Mouse (Mus musculus) lung, embryonic 15.5 days (tissue): Measurements from ENCODE around the gene Proser2. TPM values are rescaled to one million over a fixed set of nuclear protein-coding genes. Genes with fewer than 3 reads are reported as not detected.

Experiments
- ATAC-seq: fragments of 200-750 bp; cut with Nextera tagmentation; 2 replicates; pipeline ENCODE4 v1.8.0; 2017; ENCODE audit warnings: moderate number of reproducible peaks, borderline replicate concordance; ENCODE audit not compliant: low FRiP score, low TSS enrichment; ENCODE audit errors: extremely low read depth
- H3K27ac ChIP-seq: fragments of 300-500 bp; sonication (generic); 2 replicates; pipeline ENCODE4 v1.5.1; 2015; ENCODE audit warnings: moderate library complexity, mild to moderate bottlenecking, inconsistent platforms
- H3K27me3 ChIP-seq: fragments of 300-500 bp; sonication (generic); 2 replicates; pipeline ENCODE4 v1.6.1; 2015; ENCODE audit warnings: inconsistent platforms
- H3K36me3 ChIP-seq: fragments of 300-500 bp; sonication (generic); 2 replicates; pipeline ENCODE4 v1.6.1; 2015; ENCODE audit warnings: inconsistent platforms
- H3K4me1 ChIP-seq: fragments of 300-500 bp; sonication (generic); 2 replicates; pipeline ENCODE4 v1.6.1; 2015; ENCODE audit warnings: inconsistent platforms
- H3K4me2 ChIP-seq: fragments of 300-500 bp; sonication (generic); 2 replicates; pipeline ENCODE4 v1.6.1; 2015; ENCODE audit warnings: inconsistent platforms, mild to moderate bottlenecking, moderate library complexity
- H3K4me3 ChIP-seq: fragments of 300-500 bp; sonication (generic); 2 replicates; pipeline ENCODE4 v1.5.1; 2015; ENCODE audit warnings: mild to moderate bottlenecking, inconsistent platforms
- H3K9ac ChIP-seq: fragments of 300-500 bp; sonication (generic); 2 replicates; pipeline ENCODE4 v1.6.1; 2015; ENCODE audit warnings: inconsistent platforms
- H3K9me3 ChIP-seq: fragments of 300-500 bp; sonication (generic); 2 replicates; pipeline ENCODE4 v1.6.1; 2016; ENCODE audit warnings: inconsistent platforms
- WGBS: fragments of 180-500 bp; shearing (Covaris S2); methylation state at CpG from one replicate; pipeline ENCODE4 v1.1.7; 2015; 5-methylcytosine and 5-hydroxymethylcytosine counted together
- polyA plus RNA-seq: library from polyadenylated mRNA; unstranded; fragments of >200 nt; fragmentation: Nextera tagmentation; extraction: Ambion mirVana; gene quantifications from 2 replicates; pipeline ENCODE4 v1.2.1, GENCODE M21; 2015

The Proser2 gene
- polyA plus RNA-seq, 1 experiment from 2014 or later = 7.7 TPM

- 81% methylated on average over 7 of the region's 7 CpGs for WGBS
- no peaks in the 10 kb centered on the region for H3K27me3 ChIP-seq
- no peaks in the 10 kb centered on the region for H3K36me3 ChIP-seq
- no peak overlapping the region for H3K4me3 ChIP-seq
- H3K27ac ChIP-seq = no peak overlapping the region
- H3K9ac ChIP-seq = no peak overlapping the region
- H3K4me2 ChIP-seq = no peak overlapping the region
- peaks cover 19% of the 10 kb centered on the region for H3K4me1 ChIP-seq
- no peaks in the 10 kb centered on the region for H3K9me3 ChIP-seq
- ATAC-seq = no peak
Observed at GRCm38 (mm10) chr2:6157635-6158034, 27.6 kb upstream of the Proser2 start.

- no peaks in the 10 kb centered on the region for H3K27me3 ChIP-seq
- ATAC-seq = no peak
Observed at GRCm38 (mm10) chr2:6157208-6157607, 27.2 kb upstream of the Proser2 start.

GRCm38 (mm10) chr2:6149801-6150200 is 19.8 kb upstream of the Proser2 start:
- Histone ChIP-seq H3K9me3 (no peaks in the 10 kb centered on the region), H3K4me2 (no peak overlapping the region), H3K9ac (no peak overlapping the region), H3K4me3 (no peak overlapping the region), H3K4me1 (no peaks in the 10 kb centered on the region), H3K36me3 (no peaks in the 10 kb centered on the region), H3K27me3 (no peaks in the 10 kb centered on the region), H3K27ac (no peak overlapping the region)
- ATAC-seq = no peak
- WGBS = 85% methylated on average over 5 of the region's 5 CpGs

More at GRCm38 (mm10) chr2:6157208-6157607, 27.2 kb upstream of the Proser2 start:
- no peaks in the 10 kb centered on the region for H3K9me3 ChIP-seq
- no peak overlapping the region for H3K27ac ChIP-seq
- no peak overlapping the region for H3K4me3 ChIP-seq
- 81% methylated on average over 4 of the region's 4 CpGs for WGBS
- H3K9ac ChIP-seq = no peak overlapping the region
- H3K36me3 ChIP-seq = no peaks in the 10 kb centered on the region
- no peak overlapping the region for H3K4me2 ChIP-seq
- peaks cover 15% of the 10 kb centered on the region for H3K4me1 ChIP-seq

- Histone ChIP-seq H3K4me3 (no peak overlapping the region), H3K27me3 (no peaks in the 10 kb centered on the region), H3K36me3 (no peaks in the 10 kb centered on the region), H3K4me1 (no peaks in the 10 kb centered on the region), H3K9ac (no peak overlapping the region), H3K9me3 (no peaks in the 10 kb centered on the region), H3K4me2 (no peak overlapping the region), H3K27ac (no peak overlapping the region)
- no peak for ATAC-seq
- WGBS = 64% methylated on average over 6 of the region's 7 CpGs
Observed at GRCm38 (mm10) chr2:6146901-6147300, 16.9 kb upstream of the Proser2 start.

GRCm38 (mm10) chr2:6146257-6146656 is 16.2 kb upstream of the Proser2 start:
- Histone ChIP-seq H3K27me3 (no peaks in the 10 kb centered on the region), H3K4me1 (no peaks in the 10 kb centered on the region), H3K36me3 (no peaks in the 10 kb centered on the region), H3K9ac (no peak overlapping the region), H3K9me3 (no peaks in the 10 kb centered on the region), H3K4me3 (no peak overlapping the region), H3K4me2 (no peak overlapping the region), H3K27ac (no peak overlapping the region)
- WGBS = 72% methylated on average over 4 of the region's 4 CpGs
- ATAC-seq = no peak

GRCm38 (mm10) chr2:6145611-6146010 is 15.6 kb upstream of the Proser2 start:
- H3K36me3 ChIP-seq = no peaks in the 10 kb centered on the region
- no peak overlapping the region for H3K27ac ChIP-seq
- ATAC-seq = peak; percentile 36; the same call in 1 of the 2 replicates
- 69% methylated on average over 10 of the region's 10 CpGs for WGBS
- no peaks in the 10 kb centered on the region for H3K9me3 ChIP-seq
- no peaks in the 10 kb centered on the region for H3K27me3 ChIP-seq
- H3K4me1 ChIP-seq = no peaks in the 10 kb centered on the region
- H3K9ac ChIP-seq = no peak overlapping the region
- no peak overlapping the region for H3K4me3 ChIP-seq
- H3K4me2 ChIP-seq = no peak overlapping the region

GRCm38 (mm10) chr2:6142915-6143654 is 13.1 kb upstream of the Proser2 start:
- H3K4me3 ChIP-seq = no peak overlapping the region
- no peak for ATAC-seq
- H3K36me3 ChIP-seq = no peaks in the 10 kb centered on the region
- WGBS = 66% methylated on average over 16 of the region's 16 CpGs
- H3K4me1 ChIP-seq = no peaks in the 10 kb centered on the region
- H3K27me3 ChIP-seq = no peaks in the 10 kb centered on the region
- H3K4me2 ChIP-seq = no peak overlapping the region
- no peak overlapping the region for H3K27ac ChIP-seq
- H3K9me3 ChIP-seq = no peaks in the 10 kb centered on the region
- no peak overlapping the region for H3K9ac ChIP-seq

- Histone ChIP-seq H3K27me3 (no peaks in the 10 kb centered on the region), H3K4me3 (no peak overlapping the region), H3K4me2 (no peak overlapping the region), H3K27ac (no peak overlapping the region), H3K36me3 (no peaks in the 10 kb centered on the region), H3K9ac (no peak overlapping the region), H3K9me3 (no peaks in the 10 kb centered on the region), H3K4me1 (no peaks in the 10 kb centered on the region)
- WGBS = 74% methylated on average over 9 of the region's 9 CpGs
- ATAC-seq = no peak
Observed at GRCm38 (mm10) chr2:6140572-6141161, 10.7 kb upstream of the Proser2 start.

GRCm38 (mm10) chr2:6133871-6134270 is 3.9 kb upstream of the Proser2 start:
- 0 out of 2 replicates have a peak, but pooled peaks cover 3% of the 10 kb centered on the region for H3K4me1 ChIP-seq
- no peak for ATAC-seq
- no peaks in the 10 kb centered on the region for H3K36me3 ChIP-seq
- H3K9ac ChIP-seq = no peak overlapping the region
- 86% methylated on average over 19 of the region's 19 CpGs for WGBS
- H3K4me3 ChIP-seq = no peak overlapping the region
- no peak overlapping the region for H3K4me2 ChIP-seq
- peaks cover 7% of the 10 kb centered on the region; the same call in 1 of the 2 replicates for H3K27me3 ChIP-seq
- no peaks in the 10 kb centered on the region for H3K9me3 ChIP-seq
- H3K27ac ChIP-seq = no peak overlapping the region

- no peak for ATAC-seq
- Histone ChIP-seq H3K4me3 (peak overlapping the region; percentile 64), H3K9ac (no peak overlapping the region), H3K27ac (no peak overlapping the region), H3K36me3 (no peaks in the 10 kb centered on the region), H3K9me3 (no peaks in the 10 kb centered on the region), H3K4me2 (peak overlapping the region; percentile 83), H3K27me3 (peaks cover 20% of the 10 kb centered on the region), H3K4me1 (0 out of 2 replicates have a peak, but pooled peaks cover 3% of the 10 kb centered on the region)
- 35% methylated on average over 8 of the region's 8 CpGs for WGBS
Observed at GRCm38 (mm10) chr2:6128881-6129280, 1.1 kb downstream of the Proser2 start.

- H3K9ac ChIP-seq = no peak overlapping the region
- ATAC-seq = no peak
- H3K36me3 ChIP-seq = no peaks in the 10 kb centered on the region
- no peak overlapping the region for H3K27ac ChIP-seq
- 0 out of 2 replicates have a peak, but pooled peaks cover 3% of the 10 kb centered on the region for H3K4me1 ChIP-seq
- H3K9me3 ChIP-seq = no peaks in the 10 kb centered on the region
- 76% methylated on average over 11 of the region's 11 CpGs for WGBS
- H3K27me3 ChIP-seq = peaks cover 20% of the 10 kb centered on the region
- peak overlapping the region; percentile 83 for H3K4me2 ChIP-seq
- no peak overlapping the region for H3K4me3 ChIP-seq
Observed at GRCm38 (mm10) chr2:6128136-6128805, 1.7 kb downstream of the Proser2 start.

GRCm38 (mm10) chr2:6123046-6123445 is 7.0 kb downstream of the Proser2 start:
- 80% methylated on average over 7 of the region's 7 CpGs for WGBS
- no peak overlapping the region for H3K4me2 ChIP-seq
- H3K27ac ChIP-seq = no peak overlapping the region
- H3K27me3 ChIP-seq = peaks cover 7% of the 10 kb centered on the region
- no peak overlapping the region for H3K4me3 ChIP-seq
- no peaks in the 10 kb centered on the region for H3K9me3 ChIP-seq
- no peak overlapping the region for H3K9ac ChIP-seq
- H3K4me1 ChIP-seq = no peaks in the 10 kb centered on the region
- no peaks in the 10 kb centered on the region for H3K36me3 ChIP-seq
- ATAC-seq = no peak
